Mouse (Mus musculus) left cerebral cortex, postnatal 14 days (tissue): ENCODE data around the gene Rho. TPM values are rescaled to one million over a fixed set of nuclear protein-coding genes. Genes with fewer than 3 reads are reported as not detected.

Experiments used
- DNase-seq, 2 experiments: peaks; one replicate each; pipeline ENCODE4 v3.0.0; 2021 to 2022; ENCODE audit warnings: low spot score in 2 of 2, mixed read lengths in 1 of 2
- intact Hi-C: fragments of 180-260 bp; cut with DNase I; formaldehyde crosslinking; loops from one replicate; pipeline ENCODE4 v1.15.1; 2025
- total RNA-seq, 2 experiments: library from RNA; stranded (reverse); gene quantifications; 2 replicates each; pipeline ENCODE4 v1.2.3; 2021

Rho gene
- total RNA-seq, 2 experiments from 2014 or later: 0.25 to 0.64 TPM

DNA sequence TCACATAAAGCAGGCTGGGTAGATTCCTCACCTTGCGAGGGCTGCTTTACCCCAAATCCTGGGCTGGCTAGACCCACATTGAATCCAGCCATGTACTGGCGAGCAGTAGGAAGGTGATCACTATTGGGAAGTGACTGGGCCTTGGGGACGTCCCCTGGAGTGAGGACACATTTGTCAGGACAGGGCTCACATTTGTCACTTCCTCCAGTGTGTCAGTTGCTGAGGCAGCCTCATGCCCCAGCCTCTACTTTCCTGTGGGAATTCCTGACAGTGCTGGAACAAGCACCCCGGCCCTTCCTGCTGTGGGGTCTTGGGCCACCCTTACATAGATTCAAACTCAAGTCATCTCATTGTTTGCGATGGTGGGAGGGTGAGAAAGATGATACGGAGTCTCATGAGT is 19.8 kb upstream of the Rho start:
- intact Hi-C loops: no loop called here
- no peak for DNase-seq

DNA sequence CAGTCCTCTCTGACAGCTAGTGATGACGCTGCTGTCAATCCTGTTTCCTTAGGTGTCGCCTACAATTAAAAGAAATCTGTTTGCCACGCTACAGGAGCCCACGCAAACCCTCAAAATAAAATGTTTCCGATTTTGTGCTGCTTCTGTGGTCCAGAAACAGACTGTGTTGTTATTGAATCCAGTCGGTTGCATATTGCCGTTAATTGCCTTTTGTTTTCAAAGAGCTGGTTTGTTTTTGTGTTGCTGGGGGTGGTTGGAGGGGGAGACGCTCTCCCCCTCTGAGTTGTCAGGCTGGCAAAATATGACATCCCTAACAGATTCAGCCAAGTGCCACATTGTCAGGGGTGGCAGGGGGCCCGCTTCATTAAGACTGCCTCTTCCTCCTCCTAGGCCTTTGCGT is 18.1 kb upstream of the Rho start:
- intact Hi-C loops: no loop called here
- peak in 1 of 2 experiments; percentile 65 for DNase-seq

DNA sequence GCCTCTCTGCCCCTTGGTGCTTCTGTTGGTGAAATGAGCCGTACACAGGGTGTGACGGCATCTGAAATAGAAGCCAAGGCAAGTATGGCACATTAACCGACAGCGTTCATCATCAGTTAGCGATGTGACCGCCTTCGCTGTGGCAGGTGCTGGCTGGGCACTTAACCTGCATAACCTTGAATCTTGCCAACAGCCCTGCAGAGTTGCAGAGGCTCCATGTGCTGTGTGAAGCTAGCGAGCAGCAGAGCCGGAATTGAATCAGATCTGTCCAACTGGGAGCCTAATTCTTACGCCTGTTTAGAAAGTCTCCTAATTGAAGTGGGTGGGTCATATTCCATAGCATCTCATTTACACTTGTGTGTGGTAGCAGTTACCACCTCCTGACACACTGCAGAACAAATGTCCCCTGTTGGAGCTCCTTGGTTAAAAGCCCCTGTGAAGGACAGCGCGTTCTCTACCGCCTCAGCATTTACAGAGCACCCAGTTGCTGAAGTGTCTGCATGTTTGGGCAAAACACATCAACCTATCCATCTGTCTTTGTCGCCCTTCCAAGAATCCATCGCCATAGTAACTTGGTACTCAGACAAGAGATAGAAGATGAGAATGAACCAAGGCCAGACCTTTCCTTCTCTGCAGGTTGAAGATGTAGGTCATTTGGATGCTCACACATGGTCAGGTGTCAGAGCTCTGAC is 16.9 kb upstream of the Rho start:
- intact Hi-C loops: no loop called here
- peak; percentile 61 to 85 for DNase-seq

- intact Hi-C loops: no loop called here
- DNase-seq: peak; percentile 65 to 84
Measured at GRCm38 (mm10) chr6:115915601-115916445, 15.7 kb upstream of the Rho start.

GRCm38 (mm10) chr6:115916611-115917010 is 14.9 kb upstream of the Rho start:
- intact Hi-C loops: no loop called here
- DNase-seq: no peak

DNA sequence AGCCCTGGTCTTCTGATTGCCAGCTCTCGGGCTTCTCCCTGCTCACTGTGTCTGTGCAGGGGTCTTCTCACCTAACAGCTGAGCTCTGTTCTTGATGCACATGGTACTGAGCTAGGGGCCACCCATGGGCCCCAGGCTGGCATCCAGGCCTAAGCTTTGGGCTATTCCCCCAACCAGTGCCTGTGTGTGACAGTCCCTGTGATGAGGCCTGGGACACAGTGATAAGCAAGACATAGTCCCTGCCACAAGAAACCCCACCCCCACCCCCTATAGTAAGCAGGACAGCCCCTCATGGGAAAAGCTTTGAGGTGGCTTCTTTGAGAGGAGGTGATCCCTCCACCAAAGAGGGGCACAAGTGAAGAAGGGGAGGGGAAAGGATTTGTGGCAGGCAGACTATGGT is 12.9 kb upstream of the Rho start:
- no peak for DNase-seq
- intact Hi-C loops: no loop called here

DNA sequence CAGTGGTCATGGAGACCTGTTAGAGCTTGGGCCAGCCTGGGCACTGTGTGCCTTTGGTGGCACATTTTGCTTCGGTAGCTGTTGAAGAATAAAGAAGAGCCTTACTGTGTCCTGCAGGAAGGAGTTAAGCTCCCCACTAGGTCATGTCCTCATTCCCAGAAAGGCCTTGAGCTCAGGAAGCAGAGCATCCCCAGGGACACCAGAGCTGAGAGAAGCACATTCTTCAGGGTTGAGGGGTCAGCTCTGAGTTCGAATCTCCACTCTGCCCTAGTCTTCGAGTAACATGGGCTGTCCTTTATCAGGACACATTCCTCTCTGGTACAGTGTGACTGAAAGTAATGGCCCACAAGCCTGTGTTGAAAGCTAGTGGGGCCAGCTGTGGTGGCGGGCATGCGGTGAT is 11.7 kb upstream of the Rho start:
- intact Hi-C loops: no loop called here
- DNase-seq: no peak

DNA sequence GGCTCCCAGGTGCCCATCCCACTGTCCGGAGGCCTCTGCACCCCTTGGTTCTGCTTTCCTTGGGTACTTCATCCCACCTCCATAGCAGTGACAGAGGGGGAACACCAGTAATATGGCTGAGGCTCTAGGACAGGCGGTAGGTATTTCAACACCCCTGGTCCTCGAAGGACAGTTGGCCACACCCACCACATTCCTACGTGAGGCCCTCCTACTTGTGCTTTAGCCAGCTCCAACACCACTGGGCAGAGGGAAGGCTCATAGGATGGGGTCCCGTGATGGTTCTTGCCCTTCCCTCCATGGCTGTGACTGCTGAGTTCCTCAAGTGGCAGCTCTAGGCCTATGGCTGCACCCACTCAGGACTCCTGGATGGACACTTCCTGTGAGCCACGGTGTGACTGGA is 6.7 kb upstream of the Rho start:
- no peak for DNase-seq
- intact Hi-C loops: no loop called here

DNA sequence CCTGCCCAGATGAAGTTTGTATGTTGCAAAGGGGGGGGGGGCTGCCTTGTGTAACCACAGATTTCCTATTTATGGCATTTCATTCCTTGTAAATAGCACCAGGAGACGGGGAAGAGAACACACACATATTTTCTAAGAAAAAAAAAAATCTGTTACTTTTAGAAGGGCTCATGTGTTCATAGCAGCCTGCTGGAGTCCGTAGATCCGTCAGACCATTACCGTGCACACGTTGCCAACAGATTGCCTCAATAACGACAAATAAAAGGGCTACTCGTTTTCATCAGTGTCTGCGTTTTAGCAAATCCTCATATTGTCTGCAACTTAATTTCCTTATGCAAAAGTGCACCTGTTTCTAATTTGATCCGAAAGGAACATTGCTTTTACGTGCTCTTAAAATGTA is 5.1 kb upstream of the Rho start:
- intact Hi-C loops: no loop called here
- no peak for DNase-seq

DNA sequence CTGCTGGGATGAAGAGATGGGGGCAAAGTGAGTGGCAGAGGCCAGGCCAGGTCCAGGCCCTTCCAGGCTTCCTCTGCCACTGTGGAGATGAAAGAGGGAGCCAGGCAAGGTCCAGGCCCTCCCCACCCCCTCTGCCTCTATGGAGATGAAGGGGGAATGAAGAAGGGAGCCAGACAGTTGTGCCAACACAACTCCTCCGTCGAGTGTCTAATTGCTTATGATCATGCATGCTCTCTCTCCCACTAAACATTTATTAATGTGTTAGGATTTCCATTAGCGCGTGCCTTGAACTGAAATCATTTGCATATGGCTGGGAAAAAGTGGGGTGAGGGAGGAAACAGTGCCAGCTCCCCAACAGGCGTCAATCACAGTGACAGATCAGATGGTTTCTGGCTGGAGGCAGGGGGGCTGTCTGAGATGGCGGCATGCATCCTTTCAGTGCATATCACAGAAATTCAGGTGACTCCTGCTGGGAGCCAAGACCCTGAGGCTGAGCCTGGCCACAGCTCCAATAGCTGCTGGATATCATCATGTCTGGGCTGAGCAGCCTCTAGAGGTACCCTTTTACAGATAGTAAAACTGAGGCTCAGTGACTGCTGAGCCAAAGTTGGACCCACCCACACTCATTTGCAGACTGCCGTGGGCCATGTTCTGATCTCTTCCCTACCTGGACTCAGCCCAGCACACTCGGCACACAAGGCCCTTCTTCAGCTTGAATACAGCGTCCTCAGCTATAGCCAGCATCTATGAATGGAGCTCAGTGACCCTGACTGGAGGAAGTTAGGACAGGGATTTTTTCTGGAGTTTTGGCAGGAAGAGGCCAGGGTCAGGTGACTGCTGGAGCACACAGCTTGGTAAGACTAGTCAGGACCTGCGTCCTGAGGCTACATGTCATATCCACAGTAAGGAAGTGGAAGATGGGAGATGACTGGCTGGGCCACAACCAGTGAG is 4.0 kb upstream of the Rho start:
- no peak for DNase-seq
- intact Hi-C loops: no loop called here

- no peak for DNase-seq
- intact Hi-C loops: no loop called here
Measured at GRCm38 (mm10) chr6:115930018-115930417, 1.5 kb upstream of the Rho start.

GRCm38 (mm10) chr6:115932391-115932790 is 843 bp downstream of the Rho start:
- intact Hi-C loops: no loop called here
- DNase-seq: no peak

- no peak for DNase-seq
- intact Hi-C loops: no loop called here
Measured at GRCm38 (mm10) chr6:115935544-115935943, 4.0 kb downstream of the Rho start.

- intact Hi-C loops: no loop called here
- DNase-seq: no peak
Measured at GRCm38 (mm10) chr6:115938011-115938410, 6.5 kb downstream of the Rho start.

DNA sequence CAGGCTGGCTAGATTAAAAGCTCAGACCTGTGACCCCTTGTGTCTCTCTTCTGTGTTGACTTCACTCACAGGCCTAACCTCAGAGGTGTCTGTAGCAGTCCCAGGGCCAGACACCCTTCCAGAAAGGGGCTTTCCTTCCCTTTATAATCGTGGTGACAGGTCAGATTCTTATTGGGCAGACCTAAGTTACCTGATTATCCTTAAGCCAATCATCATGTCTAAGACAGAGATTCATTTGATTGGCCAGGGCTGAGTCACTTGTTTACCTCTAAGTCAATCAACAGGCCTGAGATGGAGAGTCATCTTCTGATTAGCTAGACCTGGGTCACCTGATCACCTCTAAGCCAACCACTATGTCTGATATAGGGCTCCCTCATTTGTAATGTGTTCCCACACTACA is 7.2 kb downstream of the Rho start:
- DNase-seq: no peak
- intact Hi-C loops: no loop called here

DNA sequence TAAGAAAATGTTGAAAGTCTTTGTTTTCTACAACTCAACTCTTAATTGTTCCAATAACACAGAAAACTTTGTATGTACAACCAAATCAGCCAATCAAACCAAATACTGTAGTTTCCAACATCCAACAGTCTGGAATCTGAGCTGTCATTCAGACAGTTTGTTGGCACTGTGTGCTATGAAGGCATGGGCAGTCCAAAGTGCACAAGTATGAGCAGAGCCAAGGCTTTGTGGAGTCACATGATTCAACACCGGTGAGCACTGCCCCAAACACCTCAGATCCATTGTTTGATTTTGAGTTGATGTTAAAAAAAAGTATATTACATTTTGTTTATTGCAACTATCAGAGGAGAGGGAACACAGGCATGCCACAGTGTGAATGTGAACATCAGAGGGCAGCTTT is 9.1 kb downstream of the Rho start:
- intact Hi-C loops: no loop called here
- no peak for DNase-seq

DNA sequence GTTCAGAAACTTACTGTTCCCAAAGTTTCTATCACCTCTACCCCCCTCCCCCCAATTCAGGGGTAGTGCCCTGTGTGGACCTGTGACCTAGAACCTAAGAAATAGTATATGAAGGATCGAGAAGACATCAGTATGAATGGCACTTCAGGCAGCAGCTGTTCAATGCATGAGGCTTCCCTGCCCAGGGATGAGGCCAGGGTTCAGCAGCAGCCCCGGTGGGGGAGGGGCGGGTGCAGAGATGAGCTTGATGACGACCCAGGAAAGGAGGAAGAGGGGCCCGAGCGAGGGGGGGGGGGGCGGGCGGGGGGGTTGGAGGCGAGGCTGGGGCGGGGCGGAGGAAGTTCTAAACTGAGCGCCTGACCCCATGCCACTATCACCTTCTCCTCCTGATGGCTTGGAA is 9.6 kb downstream of the Rho start:
- intact Hi-C loops: no loop called here
- no peak for DNase-seq

DNA sequence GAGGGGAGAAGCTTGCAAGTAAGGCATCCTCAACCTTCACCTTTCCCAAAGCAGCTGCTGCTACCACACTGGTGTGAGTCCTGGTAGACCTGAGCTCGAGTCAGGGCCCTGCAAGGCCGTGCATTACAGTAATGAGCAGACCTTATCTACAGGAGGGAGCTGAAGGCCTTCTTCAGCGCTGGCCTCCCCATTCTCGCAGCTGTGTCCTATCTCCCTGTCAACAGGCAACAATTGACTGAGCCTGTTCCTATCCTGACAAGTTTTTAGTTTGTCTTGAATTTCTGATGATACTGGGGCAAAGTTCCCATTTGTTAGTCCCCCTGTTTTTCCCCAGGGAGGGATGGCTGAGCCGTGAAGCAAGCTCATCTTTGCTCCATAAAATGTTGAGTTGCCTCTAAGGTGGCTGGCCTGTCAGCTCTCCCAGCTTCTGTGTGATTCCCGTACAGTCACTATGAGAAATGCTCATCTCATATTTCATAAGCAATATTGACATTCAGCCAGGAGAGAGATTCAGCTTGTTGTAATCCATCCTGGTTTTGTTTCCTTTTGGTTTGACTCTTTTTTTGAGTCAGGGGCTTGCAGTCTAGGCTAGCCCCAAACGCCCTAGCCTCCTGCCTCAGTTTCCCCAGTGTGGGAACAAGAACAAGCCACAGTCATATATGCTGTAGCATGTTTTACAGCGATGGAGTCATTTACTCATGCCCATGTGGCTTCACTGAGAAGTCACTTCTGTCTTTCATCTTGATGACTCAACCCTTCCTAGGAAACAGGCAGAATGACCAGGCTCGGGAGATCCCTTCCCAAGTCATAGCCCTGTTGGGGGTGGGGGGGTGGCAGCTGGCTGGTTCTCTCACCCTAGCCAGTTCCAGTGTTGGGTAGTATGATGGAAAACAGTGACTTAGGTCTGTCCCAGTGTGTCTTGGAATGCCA is 12.2 kb downstream of the Rho start:
- no peak for DNase-seq
- intact Hi-C loops: no loop called here

- intact Hi-C loops: no loop called here
- no peak for DNase-seq
Measured at GRCm38 (mm10) chr6:115944638-115945037, 13.1 kb downstream of the Rho start, which contains the start of gene H1foo. Gene H1foo, plus strand, starts transcription at chr6:115944938.
